Mouse (Mus musculus) CH12.LX (cell line): Measurements from ENCODE around the gene Eif3l. TPM values are rescaled to one million over a fixed set of nuclear protein-coding genes. Genes with fewer than 3 reads are reported as not detected.

ENCODE experiments used
- DNase-seq: peaks from one replicate; pipeline ENCODE4 v3.0.0-alpha.2; 2013; ENCODE audit errors: extremely low read depth
- H3K27ac ChIP-seq: 2 replicates; pipeline ENCODE4 v1.5.1; 2012; ENCODE audit warnings: low read depth, mild to moderate bottlenecking, control low read depth, moderate library complexity; ENCODE audit not compliant: insufficient read depth
- H3K27me3 ChIP-seq: replicated peaks from 2 replicates; pipeline ENCODE3; 2012; ENCODE audit warnings: inconsistent platforms
- H3K36me3 ChIP-seq, 2 experiments: replicated peaks in 1 of 2; 2 replicates each; pipeline versions ENCODE3 to v1.6.1; 2012; ENCODE audit warnings: inconsistent platforms in 1 of 2, low read length in 1 of 2, mild to moderate bottlenecking in 1 of 2, mixed read lengths in 1 of 2, moderate library complexity in 1 of 2; ENCODE audit not compliant: control insufficient read depth in 1 of 2, insufficient read depth in 1 of 2
- H3K4me1 ChIP-seq, 2 experiments: 2 replicates each; pipeline ENCODE4 v1.6.1; 2012; ENCODE audit warnings: inconsistent platforms in 1 of 2, moderate library complexity in 1 of 2; ENCODE audit not compliant: insufficient read depth in 2 of 2, control insufficient read depth in 1 of 2
- H3K4me2 ChIP-seq: 2 replicates; pipeline ENCODE4 v1.6.1; 2012; ENCODE audit warnings: low read depth, mild to moderate bottlenecking, control low read depth; ENCODE audit not compliant: poor library complexity, insufficient read depth, severe bottlenecking
- H3K4me3 ChIP-seq, 3 experiments: fragments of 150-350 bp in 1 of 3; sonication (generic) in 1 of 3; replicated peaks in 1 of 3; 2 replicates each; pipeline versions ENCODE3 to v1.5.1; 2011 to 2012; ENCODE audit warnings: low read depth in 2 of 3, low read length in 2 of 3, mild to moderate bottlenecking in 2 of 3, moderate library complexity in 2 of 3, control low read depth in 1 of 3, improper control_type of control experiment in 1 of 3, inconsistent platforms in 1 of 3, mixed read lengths in 1 of 3; ENCODE audit not compliant: poor library complexity in 1 of 3
- H3K79me2 ChIP-seq: replicated peaks from 2 replicates; pipeline ENCODE4 v1.6.1; 2012; ENCODE audit warnings: mild to moderate bottlenecking, moderate library complexity; ENCODE audit not compliant: control insufficient read depth, poor library complexity, insufficient read depth, severe bottlenecking; ENCODE audit errors: extremely low read depth
- H3K9ac ChIP-seq: 2 replicates; pipeline ENCODE4 v1.6.1; 2012; ENCODE audit warnings: low read depth, mild to moderate bottlenecking, control low read depth, moderate library complexity; ENCODE audit not compliant: insufficient read depth
- H3K9me3 ChIP-seq: replicated peaks from 2 replicates; pipeline ENCODE3; 2012; ENCODE audit warnings: low read length, inconsistent platforms, mixed read lengths
- BHLHE40 ChIP-seq: IDR thresholded peaks from 2 replicates; pipeline ENCODE4 v1.6.1; 2011; ENCODE audit warnings: mild to moderate bottlenecking, low read depth, low read length, improper control_type of control experiment
- EP300 ChIP-seq: IDR thresholded peaks from 2 replicates; pipeline ENCODE4 v1.6.1; 2011; ENCODE audit warnings: low read length, improper control_type of control experiment
- ETS1 ChIP-seq: conservative IDR thresholded peaks from 2 replicates; pipeline ENCODE4 v1.6.1; 2012; ENCODE audit warnings: low read depth, mild to moderate bottlenecking, inconsistent platforms, low read length, improper control_type of control experiment, moderate library complexity
- JUN ChIP-seq: IDR thresholded peaks from 2 replicates; pipeline ENCODE4 v1.6.1; 2011; ENCODE audit warnings: low read depth, mild to moderate bottlenecking, low read length, improper control_type of control experiment, moderate library complexity; ENCODE audit not compliant: insufficient read depth
- JUND ChIP-seq: conservative IDR thresholded peaks from 2 replicates; pipeline ENCODE4 v1.6.1; 2011; ENCODE audit warnings: low read depth, low read length, improper control_type of control experiment
- KAT2A ChIP-seq: IDR thresholded peaks from 2 replicates; pipeline ENCODE4 v1.6.1; 2012; ENCODE audit warnings: low read length, improper control_type of control experiment, inconsistent platforms; ENCODE audit not compliant: insufficient replicate concordance
- MAFK ChIP-seq: IDR thresholded peaks from 2 replicates; pipeline ENCODE4 v1.6.1; 2011; ENCODE audit warnings: low read length, improper control_type of control experiment; ENCODE audit not compliant: insufficient replicate concordance
- MAX ChIP-seq: IDR thresholded peaks from 2 replicates; pipeline ENCODE4 v1.6.1; 2011; ENCODE audit warnings: low read length, improper control_type of control experiment
- MEF2A ChIP-seq: IDR thresholded peaks from 2 replicates; pipeline ENCODE4 v1.6.1; 2014; ENCODE audit warnings: low read depth, mild to moderate bottlenecking, inconsistent platforms, low read length, improper control_type of control experiment, borderline replicate concordance
- MYC ChIP-seq: IDR thresholded peaks from 2 replicates; pipeline ENCODE4 v1.6.1; 2011; ENCODE audit warnings: low read depth, mild to moderate bottlenecking, improper control_type of control experiment, low read length
- NELFE ChIP-seq: IDR thresholded peaks from 2 replicates; pipeline ENCODE4 v1.6.1; 2011; ENCODE audit warnings: low read depth, low read length, improper control_type of control experiment
- PAX5 ChIP-seq: IDR thresholded peaks from 2 replicates; pipeline ENCODE4 v1.6.1; 2012; ENCODE audit warnings: low read length, inconsistent platforms, mixed read lengths
- POLR2AphosphoS2 ChIP-seq: IDR thresholded peaks from 2 replicates; pipeline ENCODE4 v1.6.1; 2011; ENCODE audit warnings: low read depth, low read length, improper control_type of control experiment
- ZMIZ1 ChIP-seq: IDR thresholded peaks from 2 replicates; pipeline ENCODE4 v1.6.1; 2012; ENCODE audit warnings: low read depth, mild to moderate bottlenecking, inconsistent platforms, low read length, improper control_type of control experiment
- ZNF384 ChIP-seq: IDR thresholded peaks from 2 replicates; pipeline ENCODE4 v1.6.1; 2012; ENCODE audit warnings: low read depth, low read length, improper control_type of control experiment, inconsistent platforms
- dilution Hi-C: fragments of 300-500 bp; cut with MboI; formaldehyde crosslinking; loops from 2 replicates; pipeline ENCODE4 v1.14.3; 2020; ENCODE audit warnings: low sequenced_read_pairs; ENCODE audit not compliant: extremely low pct_unique_long_range_greater_than_20kb, extremely low pct_ligation_motif_present
- in situ Hi-C: fragments of 300-500 bp; cut with MboI; formaldehyde crosslinking; loops from 3 replicates; pipeline ENCODE4 v1.14.3; 2019; ENCODE audit warnings: low sequenced_read_pairs, low pct_ligation_motif_present, low pct_unique_long_range_greater_than_20kb, mixed read lengths
- polyA plus RNA-seq: library from polyadenylated mRNA; unstranded; fragments of >175 nt; gene quantifications from 2 replicates; pipeline ENCODE4 v1.2.1, GENCODE M21; 2012; ENCODE audit warnings: low read depth; ENCODE audit not compliant: insufficient read length
- total RNA-seq, 2 experiments: library from RNA; depleted of rRNA; stranded (reverse); fragments of 300-350 nt in 1 of 2; fragments of >200 nt in 1 of 2; gene quantifications; 2 replicates each; pipeline ENCODE4 v1.2.3; 2012 to 2014

Eif3l gene
- total and polyA plus RNA-seq, 3 experiments, result 303 to 379 (median 323) TPM

- no peak overlapping the region for H3K27ac ChIP-seq
- dilution Hi-C loops (no loop called here), in situ Hi-C loops (no loop called here)
- no peak for DNase-seq
- H3K36me3 ChIP-seq, result peaks cover 68 to 88% of the 10 kb centered on the region in 2 experiments
- TF ChIP-seq ZNF384 (no peak), MAX (no peak), MYC (no peak), JUN (no peak), MEF2A (no peak), EP300 (no peak), MAFK (no peak), POLR2AphosphoS2 (no peak), NELFE (no peak), BHLHE40 (no peak), KAT2A (no peak), ETS1 (no peak)
- peaks cover 11% of the 10 kb centered on the region for H3K9me3 ChIP-seq
- H3K79me2 ChIP-seq, result no peaks in the 10 kb centered on the region
- peaks cover 0 to 9% of the 10 kb centered on the region in 2 experiments; a peak in 1 of 4 replicates for H3K4me1 ChIP-seq
- no peak overlapping the region for H3K4me3 ChIP-seq
- H3K27me3 ChIP-seq, result no peaks in the 10 kb centered on the region
- H3K4me2 ChIP-seq, result no peak overlapping the region
- H3K9ac ChIP-seq, result no peak overlapping the region
Observed at GRCm38 (mm10) chr15:79131442-79131841, 56.5 kb downstream of the Eif3l start.

- Histone ChIP-seq H3K4me2 (no peak overlapping the region), H3K36me3 (peaks cover 50 to 71% of the 10 kb centered on the region in 2 experiments), H3K4me1 (peaks cover 0 to 9% of the 10 kb centered on the region in 2 experiments; a peak in 1 of 4 replicates), H3K27me3 (no peaks in the 10 kb centered on the region), H3K79me2 (no peaks in the 10 kb centered on the region), H3K9me3 (no peaks in the 10 kb centered on the region), H3K4me3 (no peak overlapping the region), H3K9ac (no peak overlapping the region), H3K27ac (no peak overlapping the region)
- TF ChIP-seq ETS1 (no peak), PAX5 (no peak), ZMIZ1 (no peak), JUND (no peak)
- in situ Hi-C loops (no loop called here), dilution Hi-C loops (no loop called here)
- DNase-seq, result no peak
Observed at GRCm38 (mm10) chr15:79133191-79133661, 58.2 kb downstream of the Eif3l start.
